Mouse (Mus musculus) forebrain, embryonic 11.5 days (tissue): Measurements from ENCODE around the gene Larp4. TPM values are rescaled to one million over a fixed set of nuclear protein-coding genes. Genes with fewer than 3 reads are reported as not detected.

ENCODE experiments used
- ATAC-seq: fragments of 200-750 bp; cut with Nextera tagmentation; replicated peaks from 2 replicates; pipeline ENCODE4 v1.8.0; 2017; ENCODE audit warnings: moderate TSS enrichment; ENCODE audit not compliant: low FRiP score
- DNase-seq: peaks from one replicate; pipeline ENCODE4 v3.0.0-alpha.2; 2017; ENCODE audit warnings: low spot score
- H3K27ac ChIP-seq: fragments of 300-500 bp; sonication (generic); 2 replicates; pipeline ENCODE4 v1.5.1; 2014; ENCODE audit warnings: low read depth, low read length
- H3K27me3 ChIP-seq: fragments of 300-500 bp; sonication (generic); 2 replicates; pipeline ENCODE4 v1.6.1; 2014; ENCODE audit warnings: mild to moderate bottlenecking, low read length, mixed read lengths; ENCODE audit not compliant: control insufficient read depth, insufficient read depth
- H3K36me3 ChIP-seq: fragments of 300-500 bp; sonication (generic); 2 replicates; pipeline ENCODE4 v1.6.1; 2014; ENCODE audit warnings: mild to moderate bottlenecking, low read length, moderate library complexity, mixed read lengths; ENCODE audit not compliant: control insufficient read depth, insufficient read depth
- H3K4me1 ChIP-seq: fragments of 300-500 bp; sonication (generic); replicated peaks from 2 replicates; pipeline ENCODE4 v1.6.1; 2014; ENCODE audit warnings: low read length, mixed read lengths; ENCODE audit not compliant: control insufficient read depth, insufficient read depth
- H3K4me2 ChIP-seq: fragments of 300-500 bp; sonication (generic); 2 replicates; pipeline ENCODE4 v1.6.1; 2014; ENCODE audit warnings: low read depth, mild to moderate bottlenecking, low read length, moderate library complexity, mixed read lengths; ENCODE audit not compliant: severe bottlenecking
- H3K4me3 ChIP-seq: fragments of 300-500 bp; sonication (generic); 2 replicates; pipeline ENCODE4 v1.5.1; 2014; ENCODE audit warnings: low read depth, low read length
- H3K9ac ChIP-seq: fragments of 300-500 bp; sonication (generic); 2 replicates; pipeline ENCODE4 v1.6.1; 2014; ENCODE audit warnings: low read length
- H3K9me3 ChIP-seq: fragments of 300-500 bp; sonication (generic); 2 replicates; pipeline ENCODE4 v1.6.1; 2016; ENCODE audit warnings: low read length, mixed read lengths; ENCODE audit not compliant: control insufficient read depth
- WGBS: fragments of 180-500 bp; shearing (Covaris S2); extraction: QIAGEN DNeasy Blood & Tissue Kit; methylation state at CpG from one replicate; pipeline ENCODE4 v1.1.7; 2014; 5-methylcytosine and 5-hydroxymethylcytosine counted together
- polyA plus RNA-seq: library from polyadenylated mRNA; unstranded; fragments of >200 nt; fragmentation: Nextera tagmentation; extraction: Ambion mirVana; gene quantifications from 2 replicates; pipeline ENCODE4 v1.2.1, GENCODE M21; 2014

Larp4 gene
- polyA plus RNA-seq, 1 experiment from 2014 or later, result 42.8 TPM

DNA sequence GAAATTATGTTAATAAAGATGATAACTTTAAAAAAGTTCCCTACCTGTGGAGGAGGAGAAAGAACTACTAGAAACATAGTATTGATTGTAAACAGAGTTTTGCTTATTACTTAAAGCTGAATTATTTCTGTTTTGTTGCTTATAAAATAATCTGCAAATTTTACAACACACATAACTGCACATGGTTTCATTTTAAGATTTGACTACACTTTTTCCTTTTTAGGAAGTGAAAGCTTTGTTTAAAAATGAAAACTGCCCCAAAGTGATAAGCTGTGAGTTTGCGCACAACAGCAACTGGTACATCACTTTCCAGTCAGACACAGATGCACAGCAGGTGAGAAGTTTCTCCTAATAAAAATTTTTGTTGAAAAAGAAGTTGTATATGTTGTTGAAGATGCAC is 23.2 kb downstream of the Larp4 start:
- H3K36me3 ChIP-seq, result peaks cover 4% of the 10 kb centered on the region
- no peak overlapping the region for H3K4me3 ChIP-seq
- H3K27me3 ChIP-seq, result no peaks in the 10 kb centered on the region
- ATAC-seq (no peak), DNase-seq (no peak)
- no peaks in the 10 kb centered on the region for H3K4me1 ChIP-seq
- no peak overlapping the region for H3K9ac ChIP-seq
- H3K9me3 ChIP-seq, result no peaks in the 10 kb centered on the region
- no peak overlapping the region for H3K4me2 ChIP-seq
- whole genome bisulfite sequencing, result 96% methylated on average over 1 of the region's 1 CpGs
- no peak overlapping the region for H3K27ac ChIP-seq

- ATAC-seq (no peak), DNase-seq (no peak)
- Histone ChIP-seq H3K4me1 (no peaks in the 10 kb centered on the region), H3K36me3 (peaks cover 3% of the 10 kb centered on the region), H3K4me2 (no peak overlapping the region), H3K9me3 (no peaks in the 10 kb centered on the region), H3K9ac (no peak overlapping the region), H3K27ac (no peak overlapping the region), H3K4me3 (no peak overlapping the region), H3K27me3 (no peaks in the 10 kb centered on the region)
- WGBS, result 93% methylated on average over 6 of the region's 6 CpGs
Observed at GRCm38 (mm10) chr15:99997114-99997804, 27.4 kb downstream of the Larp4 start.

- ATAC-seq, result no peak
- no peaks in the 10 kb centered on the region for H3K9me3 ChIP-seq
- H3K4me3 ChIP-seq, result no peak overlapping the region
- H3K27me3 ChIP-seq, result no peaks in the 10 kb centered on the region
- H3K36me3 ChIP-seq, result peaks cover 9% of the 10 kb centered on the region
- no peak overlapping the region for H3K4me2 ChIP-seq
- no peak for DNase-seq
- no peak overlapping the region for H3K27ac ChIP-seq
- H3K9ac ChIP-seq, result no peak overlapping the region
- H3K4me1 ChIP-seq, result no peaks in the 10 kb centered on the region
- 93% methylated on average over 1 of the region's 1 CpGs for WGBS
Observed at GRCm38 (mm10) chr15:99999390-99999789, 29.5 kb downstream of the Larp4 start.

- H3K36me3 ChIP-seq, result peaks cover 15% of the 10 kb centered on the region
- H3K4me1 ChIP-seq, result no peaks in the 10 kb centered on the region
- 90% methylated on average over 7 of the region's 7 CpGs for WGBS
- H3K4me2 ChIP-seq, result no peak overlapping the region
- H3K9me3 ChIP-seq, result no peaks in the 10 kb centered on the region
- no peak overlapping the region for H3K9ac ChIP-seq
- no peaks in the 10 kb centered on the region for H3K27me3 ChIP-seq
- ATAC-seq, result no peak
- DNase-seq, result no peak
- no peak overlapping the region for H3K27ac ChIP-seq
- H3K4me3 ChIP-seq, result no peak overlapping the region
Observed at GRCm38 (mm10) chr15:100004677-100005273, 34.9 kb downstream of the Larp4 start.

- DNase-seq (no peak), ATAC-seq (no peak)
- H3K9ac ChIP-seq, result no peak overlapping the region
- H3K4me3 ChIP-seq, result no peak overlapping the region
- H3K9me3 ChIP-seq, result no peaks in the 10 kb centered on the region
- no peak overlapping the region for H3K27ac ChIP-seq
- H3K27me3 ChIP-seq, result no peaks in the 10 kb centered on the region
- peaks cover 16% of the 10 kb centered on the region for H3K36me3 ChIP-seq
- no peaks in the 10 kb centered on the region for H3K4me1 ChIP-seq
- no peak overlapping the region for H3K4me2 ChIP-seq
Observed at GRCm38 (mm10) chr15:100006180-100006579, 36.3 kb downstream of the Larp4 start.

- Histone ChIP-seq H3K4me1 (no peaks in the 10 kb centered on the region), H3K27ac (no peak overlapping the region), H3K9ac (no peak overlapping the region), H3K36me3 (no peaks in the 10 kb centered on the region), H3K4me2 (no peak overlapping the region), H3K9me3 (no peaks in the 10 kb centered on the region), H3K4me3 (no peak overlapping the region), H3K27me3 (no peaks in the 10 kb centered on the region)
- WGBS, result 74% methylated on average over 6 of the region's 6 CpGs
- DNase-seq (no peak), ATAC-seq (no peak)
Observed at GRCm38 (mm10) chr15:100018280-100018899, 48.5 kb downstream of the Larp4 start.

DNA sequence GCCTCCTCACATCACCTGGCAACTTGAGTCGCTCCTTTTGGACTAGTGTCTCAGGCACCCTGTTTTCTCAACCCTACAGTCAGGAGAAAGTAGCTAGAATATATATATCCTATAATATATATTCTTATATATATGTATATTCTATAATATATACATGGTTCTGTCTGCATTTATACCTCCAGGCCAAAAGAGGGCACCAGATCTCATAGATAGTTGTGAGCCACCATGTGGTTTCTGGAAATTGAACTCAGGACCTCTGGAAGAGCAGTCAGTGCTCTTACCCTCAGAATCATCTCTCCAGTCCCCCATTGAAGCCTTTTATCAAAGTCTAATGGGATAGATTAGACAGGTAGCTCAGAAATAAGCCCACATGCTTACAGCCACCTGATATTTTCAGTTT is 51.3 kb downstream of the Larp4 start:
- no peaks in the 10 kb centered on the region for H3K9me3 ChIP-seq
- H3K9ac ChIP-seq, result no peak overlapping the region
- ATAC-seq (no peak), DNase-seq (no peak)
- no peaks in the 10 kb centered on the region for H3K27me3 ChIP-seq
- H3K36me3 ChIP-seq, result no peaks in the 10 kb centered on the region
- H3K4me1 ChIP-seq, result no peaks in the 10 kb centered on the region
- no peak overlapping the region for H3K4me3 ChIP-seq
- WGBS, result 100% methylated on average over 1 of the region's 1 CpGs
- H3K4me2 ChIP-seq, result no peak overlapping the region
- no peak overlapping the region for H3K27ac ChIP-seq

GRCm38 (mm10) chr15:100022923-100023322 is 53.1 kb downstream of the Larp4 start:
- Histone ChIP-seq H3K27ac (no peak overlapping the region), H3K9ac (no peak overlapping the region), H3K4me3 (no peak overlapping the region), H3K36me3 (no peaks in the 10 kb centered on the region), H3K27me3 (no peaks in the 10 kb centered on the region), H3K4me2 (no peak overlapping the region), H3K9me3 (no peaks in the 10 kb centered on the region), H3K4me1 (no peaks in the 10 kb centered on the region)
- no peak for DNase-seq
- WGBS, result 35% methylated on average over 5 of the region's 5 CpGs
- no peak for ATAC-seq
